Mouse (Mus musculus): ENCODE results near the gene Dctn1.

DNA sequence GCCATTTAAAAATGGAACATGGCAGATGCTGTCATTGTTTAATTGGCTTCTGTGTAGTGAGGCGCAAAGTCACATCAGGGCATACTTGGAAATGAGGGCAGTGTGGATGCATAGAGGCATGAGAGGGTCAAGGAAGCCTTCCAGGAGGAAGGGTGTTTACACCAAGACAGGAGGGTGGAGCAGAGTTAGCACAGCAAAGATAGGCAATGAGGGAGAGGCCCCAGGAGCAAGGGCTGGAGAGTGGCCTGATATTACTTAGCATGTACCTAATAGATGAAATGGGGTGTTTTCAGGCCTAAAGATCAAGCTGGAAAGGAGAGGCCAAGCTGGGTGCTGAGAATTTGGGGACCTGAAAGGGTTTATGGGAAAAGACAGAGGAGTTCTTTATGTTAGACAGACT is 80.3 kb downstream of the Dctn1 start:
- TF ChIP-seq CTCF (IDR thresholded peaks at IDR 0.05; ENCODE audit: control insufficient read depth, insufficient read depth, insufficient read length), result no peak
- no peak for TF ChIP-seq USF1 (IDR thresholded peaks at IDR 0.05; ENCODE audit: low read depth)
- TF ChIP-seq MAX (IDR thresholded peaks at IDR 0.05), result no peak
- TF ChIP-seq FOSL1 (IDR thresholded peaks at IDR 0.05; ENCODE audit: insufficient read depth, low read length, poor library complexity, severe bottlenecking), result no peak
